Mouse (Mus musculus) lung, adult 2 months (tissue): ENCODE data around the gene Rgcc. TPM values are rescaled to one million over a fixed set of nuclear protein-coding genes. Genes with fewer than 3 reads are reported as not detected.

ENCODE experiments used
- DNase-seq: peaks from one replicate; pipeline ENCODE4 v3.0.0; 2022
- H3K4me1 ChIP-seq: fragments of 200-500 bp; 2 replicates; pipeline ENCODE4 v1.6.1; 2011; ENCODE audit warnings: low read length; ENCODE audit not compliant: control insufficient read depth, insufficient read depth
- H3K4me3 ChIP-seq: fragments of 200-500 bp; replicated peaks from 2 replicates; pipeline ENCODE3; 2011; ENCODE audit warnings: low read depth, mild to moderate bottlenecking, control low read depth, low read length; ENCODE audit errors: extremely low read depth
- CTCF ChIP-seq: fragments of 200-500 bp; IDR thresholded peaks from 2 replicates; pipeline ENCODE4 v1.5.1; 2011; ENCODE audit warnings: mild to moderate bottlenecking, low read length, control low read depth; ENCODE audit not compliant: insufficient read depth
- POLR2A ChIP-seq: fragments of 200-500 bp; IDR thresholded peaks from 2 replicates; pipeline ENCODE4 v1.6.1; 2011; ENCODE audit warnings: low read depth, mild to moderate bottlenecking, control low read depth, low read length, borderline replicate concordance; ENCODE audit errors: extremely low read depth
- WGBS: fragments of 180-500 bp; shearing (Covaris S2); methylation state at CpG from one replicate; pipeline ENCODE4 v1.1.7; 2018; 5-methylcytosine and 5-hydroxymethylcytosine counted together
- polyA plus RNA-seq: library from polyadenylated mRNA; depleted of rRNA; stranded (reverse); fragments of >200 nt; gene quantifications from 2 replicates; pipeline ENCODE4 v1.2.3, GENCODE M21; 2012

The Rgcc gene
- polyA plus RNA-seq, 1 experiment = 279 TPM

DNA sequence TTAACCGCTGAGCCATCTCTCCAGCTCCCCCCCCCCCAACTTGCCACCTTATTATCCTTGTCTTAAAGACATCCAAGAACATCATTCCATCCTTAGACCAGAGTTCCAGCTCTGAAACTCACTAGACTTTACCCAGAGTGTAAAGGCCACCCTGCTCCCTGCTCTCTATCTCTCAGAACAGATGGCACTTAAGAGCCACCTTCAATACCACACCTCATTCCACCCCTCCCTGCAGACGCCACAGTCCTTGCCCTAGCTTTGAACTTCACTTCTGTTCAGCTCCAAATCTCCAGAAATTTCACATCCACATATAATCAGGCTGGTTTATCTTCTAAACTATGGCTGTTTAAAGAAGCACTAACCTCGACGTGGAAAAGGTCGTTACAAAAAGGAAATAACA, 6.5 kb downstream of the Rgcc start:
- no peak overlapping the region for H3K4me3 ChIP-seq
- DNase-seq = no peak
- 50% methylated on average over 5 of the region's 5 CpGs for WGBS
- TF ChIP-seq CTCF (no peak), POLR2A (no peak)
- H3K4me1 ChIP-seq = peaks cover 12% of the 10 kb centered on the region

DNA sequence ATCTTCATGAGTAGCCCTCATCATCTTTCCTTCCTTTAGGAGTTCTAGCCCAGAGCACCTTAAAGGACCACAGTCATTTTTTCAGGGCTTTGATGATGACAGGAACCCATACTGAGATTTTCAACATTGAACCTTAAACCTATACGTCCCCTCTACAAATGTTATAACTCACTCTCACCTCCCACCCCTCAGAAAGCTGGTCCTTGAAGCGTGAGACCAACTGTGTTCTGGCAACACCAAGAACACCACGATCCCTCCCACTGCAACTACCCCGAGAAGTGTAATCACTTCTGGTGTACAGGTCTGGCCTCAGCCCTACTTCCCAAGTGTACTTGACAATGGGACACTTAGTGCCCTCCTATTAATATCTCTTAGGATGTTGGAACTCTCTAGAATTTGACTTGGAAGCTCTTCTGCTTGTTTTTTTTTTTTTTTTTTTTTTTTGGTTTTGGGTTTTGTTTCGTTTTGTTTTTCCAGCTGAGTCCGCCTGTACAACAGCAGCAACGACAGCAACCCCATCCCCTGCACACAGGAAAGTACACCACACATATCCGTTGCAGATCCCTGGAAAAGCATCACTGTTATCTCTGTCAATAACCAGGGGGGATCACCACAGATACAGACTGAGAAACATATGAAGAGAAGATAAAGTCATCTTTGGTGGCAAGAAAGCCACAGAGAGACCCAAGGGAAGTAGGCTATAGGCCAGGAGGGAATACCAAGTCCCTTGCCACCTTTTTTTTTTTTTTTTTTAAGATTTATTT, 7.2 kb downstream of the Rgcc start:
- DNase-seq = no peak
- Histone ChIP-seq H3K4me3 (no peak overlapping the region), H3K4me1 (peaks cover 12% of the 10 kb centered on the region)
- TF ChIP-seq CTCF (no peak), POLR2A (no peak; the same call in 1 of the 2 replicates)
- WGBS = 47% methylated on average over 8 of the region's 8 CpGs

DNA sequence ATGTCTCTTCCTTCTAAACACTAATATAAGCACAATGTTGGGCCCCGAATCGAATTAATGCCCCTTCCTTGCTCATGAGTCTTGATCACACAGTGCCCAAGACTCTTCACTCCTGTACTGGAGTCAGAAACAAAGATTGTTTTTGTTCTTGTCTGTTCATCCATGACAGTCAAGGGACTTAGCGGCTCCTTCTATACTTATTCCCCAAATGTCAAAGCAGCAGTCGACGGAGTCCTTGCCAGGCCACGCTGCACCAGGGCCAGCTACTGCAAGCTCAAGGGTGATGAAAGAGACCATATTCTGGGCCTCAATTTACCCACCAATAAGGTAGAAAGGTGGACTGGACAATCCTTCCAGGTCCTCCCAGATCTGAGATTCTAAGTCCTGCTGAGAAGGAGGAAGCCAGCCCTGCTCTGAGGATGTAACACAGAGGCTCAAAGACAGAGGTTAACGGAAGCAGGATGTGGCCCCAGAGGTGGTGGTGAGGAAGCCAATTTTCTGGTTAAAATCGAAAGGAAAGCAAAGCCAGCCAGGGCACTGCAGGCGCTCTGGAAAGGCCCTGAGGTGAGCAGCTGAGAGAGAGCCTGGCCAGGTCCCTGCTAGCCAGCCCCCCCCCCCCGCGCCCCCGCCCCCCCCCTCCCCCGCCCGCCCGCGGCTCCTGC, 8.2 kb downstream of the Rgcc start:
- no peak overlapping the region for H3K4me3 ChIP-seq

DNA sequence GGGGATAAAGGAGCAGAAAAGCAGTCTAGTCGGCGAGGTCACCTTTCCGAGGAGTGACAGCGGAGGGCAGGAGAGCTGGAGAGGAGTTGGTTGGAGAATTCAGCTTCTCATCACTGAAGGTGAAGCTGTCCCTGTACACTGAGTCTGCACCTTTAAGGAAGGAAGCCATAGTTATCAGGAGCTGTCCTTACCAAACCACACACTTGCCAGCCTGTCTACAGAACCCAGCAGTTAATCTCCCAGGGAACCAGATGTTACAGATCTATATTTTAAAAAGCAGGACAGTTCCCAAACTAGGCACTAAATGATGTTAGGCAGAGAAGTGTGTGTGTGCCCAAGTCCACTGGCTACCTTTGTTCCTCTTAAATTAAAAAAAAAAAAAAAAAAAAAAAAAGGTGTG, 9.8 kb downstream of the Rgcc start:
- 91% methylated on average over 4 of the region's 4 CpGs for WGBS
- no peak for DNase-seq
- peaks cover 12% of the 10 kb centered on the region for H3K4me1 ChIP-seq
- TF ChIP-seq CTCF (no peak), POLR2A (no peak)
- no peak overlapping the region for H3K4me3 ChIP-seq

More for the DNA sequence above, 8.2 kb downstream of the Rgcc start:
- TF ChIP-seq POLR2A = no peak
- TF ChIP-seq CTCF = no peak
- WGBS = 36% methylated on average over 13 of the region's 16 CpGs
- DNase-seq = no peak
- H3K4me1 ChIP-seq = peaks cover 12% of the 10 kb centered on the region

DNA sequence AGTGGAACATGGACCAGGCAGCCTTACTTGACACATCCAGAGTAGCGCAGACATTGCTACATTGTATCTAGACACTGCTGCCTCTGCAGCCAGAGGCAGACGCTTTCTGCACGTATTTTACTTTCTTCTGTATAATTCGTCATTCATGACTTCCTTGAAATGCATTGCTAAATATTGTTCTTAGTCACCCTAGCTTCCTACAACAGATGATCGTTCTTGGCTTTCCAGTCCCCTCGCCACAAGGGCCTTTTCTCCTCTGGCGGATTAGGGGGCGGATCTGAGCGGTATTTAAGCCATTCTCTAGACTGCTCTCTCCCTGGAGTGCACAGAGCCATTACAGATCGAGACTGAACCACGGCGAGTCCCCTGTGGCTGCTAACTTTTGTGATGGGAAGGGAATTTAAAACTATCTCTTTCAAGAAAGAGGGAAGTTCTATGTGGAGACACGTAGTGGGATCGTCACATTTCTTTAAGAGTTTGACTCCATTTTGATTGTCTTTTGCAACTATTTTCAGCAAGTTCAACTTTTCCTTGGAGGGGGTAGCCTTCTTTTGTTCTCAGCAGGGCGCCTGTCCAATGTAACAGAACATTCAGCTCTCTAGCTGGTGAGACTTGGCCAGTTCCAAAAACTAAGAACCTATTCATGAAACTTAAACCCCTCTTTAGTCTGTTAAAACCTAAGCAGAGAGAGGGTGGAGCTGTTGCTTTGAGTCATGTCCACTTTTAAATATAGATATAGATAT, 10.6 kb downstream of the Rgcc start:
- 60% methylated on average over 15 of the region's 15 CpGs for WGBS
- no peak for DNase-seq
- Histone ChIP-seq H3K4me3 (no peak overlapping the region), H3K4me1 (peaks cover 12% of the 10 kb centered on the region)
- TF ChIP-seq CTCF = no peak
- TF ChIP-seq POLR2A = no peak

DNA sequence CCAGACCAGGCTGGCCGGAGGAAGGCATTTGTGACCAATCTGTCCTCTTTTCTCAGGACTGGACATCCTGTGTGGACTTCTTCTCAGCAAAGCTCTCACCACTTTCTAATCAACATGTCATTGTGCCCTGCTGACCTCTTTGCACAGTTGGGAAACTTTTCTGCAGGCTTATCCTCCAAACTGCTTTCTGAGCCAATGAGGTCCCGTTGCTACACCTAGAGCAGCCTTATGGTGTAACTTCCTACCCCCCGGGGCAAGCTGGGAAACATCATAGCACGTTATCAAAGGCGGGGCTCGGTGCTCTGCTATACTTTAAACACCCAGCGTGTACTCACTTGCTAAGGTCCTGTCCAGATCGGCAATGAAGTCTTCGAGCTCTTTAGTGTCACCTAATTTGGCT, 11.5 kb downstream of the Rgcc start:
- Histone ChIP-seq H3K4me3 (no peak overlapping the region), H3K4me1 (peaks cover 9% of the 10 kb centered on the region)
- no peak for DNase-seq
- WGBS = 35% methylated on average over 9 of the region's 9 CpGs
- no peak for TF ChIP-seq CTCF
- TF ChIP-seq POLR2A = no peak

DNA sequence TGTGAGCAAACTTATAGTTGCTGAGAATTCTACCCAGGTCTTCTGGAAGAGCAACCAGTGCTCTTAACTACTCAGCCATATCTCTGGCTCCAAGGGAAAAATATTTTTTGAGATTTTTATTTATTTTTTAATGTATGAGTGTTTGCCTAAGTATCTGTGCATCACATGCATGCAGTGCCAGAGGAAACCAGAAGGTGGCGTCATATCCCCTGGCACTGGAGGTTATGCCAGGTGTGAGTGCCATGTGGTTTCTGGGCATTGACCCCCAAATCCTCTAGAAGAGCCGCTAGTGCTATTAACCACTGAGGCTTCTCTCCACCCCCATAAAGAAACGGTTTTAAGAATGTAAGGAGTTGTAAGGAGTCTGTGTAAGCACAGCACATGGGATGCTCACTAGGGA, 13.2 kb downstream of the Rgcc start:
- DNase-seq = no peak

DNA sequence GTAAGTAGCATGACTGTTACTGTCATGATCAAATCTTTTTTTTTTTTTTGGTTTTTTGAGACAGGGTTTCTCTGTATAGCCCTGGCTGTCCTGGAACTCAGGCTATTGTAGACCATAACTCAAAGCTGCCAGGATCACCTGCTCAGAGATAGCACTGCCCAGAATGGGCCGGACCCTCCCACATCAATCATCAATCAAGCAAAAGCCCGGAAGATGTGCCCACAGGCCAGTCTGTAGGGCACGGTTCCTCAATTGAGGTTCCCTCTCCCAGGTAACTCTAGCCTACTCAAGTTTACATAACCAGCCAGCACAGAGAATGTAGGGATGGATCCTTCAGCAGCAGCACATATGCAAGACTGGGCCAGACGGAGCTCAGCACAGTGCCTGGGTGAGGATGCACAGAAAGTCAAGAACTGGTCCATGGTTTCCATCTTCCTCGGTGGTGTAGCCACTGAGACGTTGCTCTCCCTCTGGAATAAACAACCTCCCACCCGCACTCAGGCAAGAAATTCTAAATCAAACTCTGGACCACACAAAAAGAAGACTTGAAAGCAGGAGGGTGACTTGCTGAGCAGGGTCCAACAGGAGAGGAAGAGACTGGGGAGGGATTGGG, 14.1 kb downstream of the Rgcc start:
- H3K4me1 ChIP-seq = no peaks in the 10 kb centered on the region
- no peak for DNase-seq
- WGBS = 77% methylated on average over 7 of the region's 7 CpGs
- H3K4me3 ChIP-seq = no peak overlapping the region
- TF ChIP-seq CTCF (no peak), POLR2A (peak; percentile 32; the same call in 1 of the 2 replicates)

More for the DNA sequence above, 13.2 kb downstream of the Rgcc start:
- 61% methylated on average over 3 of the region's 3 CpGs for WGBS
- TF ChIP-seq POLR2A = no peak
- peak; percentile 63 for TF ChIP-seq CTCF
- Histone ChIP-seq H3K4me3 (no peak overlapping the region), H3K4me1 (peaks cover 2% of the 10 kb centered on the region; the same call in 1 of the 2 replicates)

DNA sequence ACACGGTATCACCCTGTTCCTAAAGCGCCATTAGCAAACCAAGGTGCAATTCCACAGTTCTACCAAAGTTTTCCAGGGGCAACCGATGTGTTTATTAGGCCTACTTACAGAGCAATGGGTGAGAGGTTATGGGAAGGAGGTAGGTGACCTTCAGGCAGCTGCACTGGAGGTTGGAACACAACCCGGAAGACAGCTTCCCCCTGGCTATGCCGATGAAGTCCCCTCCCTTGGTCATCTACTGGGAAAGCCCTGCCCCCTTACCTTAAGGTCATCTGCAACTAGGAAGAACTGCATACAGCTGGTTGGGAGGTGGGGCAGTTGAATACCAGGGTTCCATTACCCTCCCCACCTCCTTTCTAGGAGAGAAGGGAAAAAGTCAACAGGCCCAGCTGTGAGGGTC, 15.9 kb downstream of the Rgcc start:
- 84% methylated on average over 5 of the region's 5 CpGs for WGBS
- no peak for DNase-seq
- H3K4me3 ChIP-seq = no peak overlapping the region
- peaks cover 4% of the 10 kb centered on the region for H3K4me1 ChIP-seq
- TF ChIP-seq POLR2A (no peak), CTCF (no peak)
